Mouse (Mus musculus) kidney, adult 8-10 months (tissue): ENCODE results near the gene Llgl2.

Experiments used
- DNase-seq, 2 experiments: peaks; one replicate each; pipeline ENCODE4 v3.0.0; 2022

Gene Llgl2

GRCm38 (mm10) chr11:115823774-115824740 lies at the start of gene Llgl2:
TSS of gene Llgl2 (plus strand) at chr11:115824049.
- DNase-seq = peak; percentile 91 to 95

DNA sequence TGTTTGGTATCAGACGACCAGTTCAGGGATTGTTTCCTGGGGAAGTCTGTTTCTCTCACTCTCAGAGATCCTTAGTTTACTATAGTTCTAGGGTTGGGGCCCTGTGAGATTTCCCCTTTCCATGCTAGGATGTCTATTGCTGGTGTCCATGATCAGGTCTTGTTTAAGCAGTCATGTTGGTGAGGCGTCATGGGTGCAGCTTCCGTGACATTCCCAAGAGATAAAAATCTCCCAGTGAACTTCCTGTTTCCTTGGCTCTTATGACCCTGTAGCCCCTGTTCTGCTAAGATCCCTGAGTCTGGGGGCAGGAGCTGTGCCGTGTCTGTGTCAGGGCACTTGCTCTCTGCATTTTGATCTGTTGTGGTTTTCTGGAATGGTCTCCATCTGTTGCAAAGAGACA lies 49.2 kb upstream of the Llgl2 start:
- DNase-seq = no peak

DNA sequence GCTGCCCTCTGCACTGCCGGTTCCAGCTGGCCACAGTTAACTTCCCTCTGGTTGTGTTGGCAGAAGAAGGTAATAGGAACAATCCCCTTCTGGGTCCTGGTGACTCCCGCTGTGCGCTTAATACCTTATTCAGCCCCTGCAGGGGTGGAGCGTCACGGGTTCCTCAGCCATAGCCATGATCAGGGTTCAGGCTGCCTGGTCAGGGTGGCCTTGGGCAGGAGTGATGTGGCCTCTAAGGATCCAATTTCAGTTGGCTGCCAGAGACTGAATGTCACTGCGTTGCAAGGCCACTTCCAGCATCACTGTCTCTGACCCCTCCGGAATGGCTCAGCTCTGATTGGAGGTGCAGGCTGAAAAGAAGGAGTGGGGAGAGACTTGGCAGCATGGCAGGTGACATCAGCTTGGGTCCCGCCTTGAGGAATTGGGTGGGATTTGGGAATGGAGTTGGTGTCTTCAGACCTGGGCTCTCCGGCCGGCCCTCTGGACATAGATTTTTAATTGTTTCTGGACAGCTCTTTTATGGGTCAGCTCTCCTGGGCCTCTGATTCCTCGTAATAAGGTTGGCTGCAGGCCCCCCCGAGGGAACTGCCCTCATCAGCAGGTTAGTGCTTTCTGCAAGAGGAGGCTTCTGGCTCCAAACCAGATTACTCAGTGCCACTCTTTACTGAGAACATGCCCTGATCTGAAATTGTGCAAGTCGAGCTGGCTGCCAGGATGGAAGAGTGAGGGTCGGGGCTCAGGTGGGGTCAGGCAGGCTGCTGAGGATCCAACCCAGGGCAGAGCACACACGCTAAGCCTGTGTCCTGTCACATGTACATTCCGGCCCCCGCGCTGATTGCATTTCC lies 47.8 kb upstream of the Llgl2 start:
- DNase-seq = peak; percentile 56 to 77

GRCm38 (mm10) chr11:115776954-115777353 lies 46.9 kb upstream of the Llgl2 start:
- no peak for DNase-seq

DNA sequence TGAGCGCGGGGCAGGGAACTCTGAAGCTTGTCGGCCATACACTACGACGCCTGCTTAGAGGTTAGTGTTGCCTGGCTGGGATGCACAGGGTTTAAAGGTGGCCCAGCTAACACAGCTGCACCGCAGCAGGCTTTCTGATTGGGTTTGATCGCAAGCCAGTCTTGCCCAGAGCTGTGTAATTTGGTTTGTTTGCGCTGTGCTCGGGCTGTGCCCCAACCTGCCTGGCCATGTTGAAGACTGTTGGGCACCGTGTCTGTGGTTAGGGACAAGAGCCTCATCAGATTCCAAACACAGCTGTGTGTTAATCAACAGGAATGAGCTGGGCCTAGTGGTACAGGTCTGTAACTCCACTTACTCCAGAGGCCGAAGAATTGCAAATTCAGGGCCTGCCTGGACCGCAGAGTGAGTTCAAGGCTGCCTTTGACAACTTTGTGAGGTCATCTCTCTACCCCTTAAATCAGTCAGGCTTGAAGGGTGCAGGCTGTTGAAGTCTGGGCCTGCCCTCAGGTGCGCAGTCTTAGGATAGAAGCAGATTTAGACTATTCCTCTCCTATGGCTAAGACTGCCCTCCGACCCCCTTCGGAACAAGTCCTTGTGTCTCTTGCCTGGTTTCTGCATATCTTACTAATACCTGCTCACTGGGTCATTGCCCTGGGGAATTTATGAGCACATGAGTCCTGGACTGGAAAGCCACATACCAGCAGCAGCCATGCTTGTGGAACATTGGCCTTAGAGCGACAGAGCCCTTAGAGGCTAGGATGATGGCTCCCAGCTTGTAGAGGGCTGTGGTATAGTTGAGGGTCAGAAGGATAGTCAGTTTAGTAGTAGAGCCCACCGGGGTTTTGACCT lies 46.1 kb upstream of the Llgl2 start:
- peak; percentile 52 to 61 for DNase-seq

DNA sequence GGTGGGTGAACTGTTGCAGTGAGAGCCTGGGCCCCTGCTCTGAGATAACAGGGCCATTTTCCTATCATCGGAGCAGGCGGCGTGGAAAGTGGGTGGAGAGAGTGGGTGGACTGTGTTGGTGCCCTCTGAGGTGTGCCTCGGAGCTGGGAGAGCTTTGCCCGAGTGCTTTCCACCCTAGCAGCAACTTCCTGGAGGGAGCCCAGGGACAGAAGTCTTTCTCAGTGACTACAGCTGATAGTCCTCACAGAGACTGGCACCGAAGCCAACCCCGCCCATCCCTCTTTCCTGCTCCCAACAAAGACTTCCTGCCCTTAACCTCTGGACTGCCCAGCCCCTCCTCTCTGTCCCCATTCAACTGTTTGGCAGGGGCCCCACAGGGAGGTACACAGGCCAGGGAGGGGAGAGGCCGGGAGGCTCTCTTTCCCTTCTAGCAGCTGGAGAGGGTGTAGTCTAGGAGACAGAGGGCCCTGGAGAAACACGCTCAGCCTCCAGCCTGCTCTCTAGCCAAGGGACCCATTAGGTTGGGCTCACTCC lies 44.7 kb upstream of the Llgl2 start:
- peak; percentile 92 to 96 for DNase-seq

- DNase-seq = peak; percentile 45 to 72
Measured at GRCm38 (mm10) chr11:115780141-115781070, 43.4 kb upstream of the Llgl2 start.

- DNase-seq = no peak
Measured at GRCm38 (mm10) chr11:115786473-115786872, 37.4 kb upstream of the Llgl2 start.

GRCm38 (mm10) chr11:115789787-115790186 lies 34.1 kb upstream of the Llgl2 start:
- DNase-seq = no peak

- DNase-seq = no peak
Measured at GRCm38 (mm10) chr11:115791919-115792318, 31.9 kb upstream of the Llgl2 start.

- no peak for DNase-seq
Measured at GRCm38 (mm10) chr11:115792353-115792752, 31.5 kb upstream of the Llgl2 start.

GRCm38 (mm10) chr11:115796898-115797297 lies 27.0 kb upstream of the Llgl2 start:
- no peak for DNase-seq

DNA sequence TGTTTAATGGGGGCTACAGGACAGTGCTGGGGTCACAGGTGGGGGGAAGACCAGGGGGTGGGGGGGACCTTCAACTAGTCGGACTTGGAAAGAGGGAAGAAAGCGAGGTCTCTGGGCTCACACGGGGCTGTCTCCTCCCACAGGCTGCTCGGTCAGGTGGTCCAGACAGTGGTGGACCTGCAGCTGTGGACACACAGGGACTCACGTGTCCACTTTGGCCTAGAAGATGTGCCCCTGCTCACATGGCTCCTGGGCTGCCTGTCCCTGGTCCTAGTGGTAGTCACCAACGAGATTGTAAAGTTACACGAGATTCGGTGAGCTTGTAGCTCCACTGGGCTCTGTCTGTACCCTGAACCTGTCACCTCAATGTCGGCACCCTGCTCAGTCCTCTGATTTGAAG lies 26.2 kb upstream of the Llgl2 start:
- no peak for DNase-seq

- DNase-seq = no peak
Measured at GRCm38 (mm10) chr11:115800981-115801380, 22.9 kb upstream of the Llgl2 start.

- no peak for DNase-seq
Measured at GRCm38 (mm10) chr11:115803072-115803709, 20.7 kb upstream of the Llgl2 start.

GRCm38 (mm10) chr11:115805005-115805404 lies 18.8 kb upstream of the Llgl2 start:
- DNase-seq = no peak

- no peak for DNase-seq
Measured at GRCm38 (mm10) chr11:115806154-115806553, 17.7 kb upstream of the Llgl2 start.

DNA sequence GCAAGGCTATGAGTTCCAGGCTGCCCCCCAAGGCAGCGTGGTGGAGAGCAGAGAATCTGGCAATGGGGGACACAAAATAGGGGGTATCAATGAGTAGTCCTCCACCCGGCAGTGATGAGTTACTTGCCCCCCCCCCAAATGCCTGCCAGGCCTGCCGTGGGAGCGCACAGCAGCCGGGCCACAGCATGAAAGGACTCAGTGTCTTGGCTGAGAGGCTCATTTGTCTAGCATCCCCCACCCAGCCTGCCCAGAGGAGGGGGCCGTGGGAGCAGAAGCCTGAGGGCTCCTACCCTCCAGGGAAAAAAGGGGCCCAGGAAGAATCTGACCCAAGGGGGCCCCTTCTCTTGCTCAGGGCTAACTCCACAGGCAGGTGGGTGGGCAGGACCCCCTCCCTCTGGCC lies 16.5 kb upstream of the Llgl2 start:
- no peak for DNase-seq

DNA sequence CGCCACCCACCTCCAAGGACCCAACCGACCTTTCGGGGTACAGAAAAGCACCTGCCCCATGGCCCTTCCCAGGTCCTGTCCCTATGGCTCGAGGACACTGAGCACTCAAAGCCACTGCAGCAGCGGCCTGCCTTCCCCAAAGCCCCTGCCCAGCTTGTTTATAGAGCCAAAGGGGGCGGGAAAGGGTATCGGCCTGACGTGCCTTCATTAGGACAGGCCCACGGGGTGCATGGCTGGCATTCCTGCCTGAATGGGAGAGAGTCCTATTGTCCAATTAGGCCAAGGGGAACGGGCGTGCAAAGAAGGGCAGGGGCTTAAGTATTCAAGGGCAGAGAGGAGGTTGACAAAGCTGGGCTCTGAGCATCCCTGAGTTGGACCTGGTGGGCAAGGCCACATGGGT lies 15.9 kb upstream of the Llgl2 start:
- no peak for DNase-seq

DNA sequence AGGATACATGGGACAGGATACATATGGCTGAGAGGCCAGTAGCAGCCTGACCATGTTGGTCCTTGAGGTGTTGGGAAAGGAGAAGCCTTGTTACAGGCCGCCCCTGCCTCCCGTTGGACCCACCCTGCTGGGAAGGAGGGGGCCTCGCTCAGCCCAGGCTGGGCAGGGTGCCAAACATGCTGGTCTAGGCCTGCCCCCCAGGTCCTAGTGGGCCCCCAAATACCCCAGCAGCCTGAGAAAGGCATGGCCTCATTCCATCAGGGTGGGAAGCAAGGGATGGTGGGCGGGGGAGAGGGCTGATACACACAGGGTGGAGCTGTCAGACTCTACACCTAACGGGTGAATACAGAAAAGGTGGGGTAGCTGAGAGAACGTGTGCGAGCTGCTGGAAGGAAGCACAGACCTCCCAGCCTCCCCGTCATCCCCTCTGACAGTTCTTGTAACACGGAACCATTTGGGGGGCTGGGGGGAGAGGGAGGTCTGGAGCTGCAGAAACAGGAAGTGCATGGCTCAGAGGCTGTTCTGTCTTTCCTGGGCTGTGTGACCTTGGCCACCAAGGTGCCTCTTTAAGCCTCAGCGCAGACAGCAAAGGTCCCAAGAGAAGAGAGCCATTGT lies 15.0 kb upstream of the Llgl2 start:
- DNase-seq = no peak
